Mouse (Mus musculus): ENCODE measurements around the gene Tff2. TPM values are rescaled to one million over a fixed set of nuclear protein-coding genes. Genes with fewer than 3 reads are reported as not detected.

The Tff2 gene
- polyA plus RNA-seq, 1 experiment from 2014 or later, result 0.33 TPM

GRCm38 (mm10) chr17:31183180-31183974, 39.3 kb upstream of the Tff2 start:
- Histone ChIP-seq H3K27me3 (ENCODE audit: insufficient read depth, low read length) (no peaks in the 10 kb centered on the region), H3K4me3 (ENCODE audit: low read depth, low read length) (no peak overlapping the region), H3K4me2 (ENCODE audit: low read depth, low read length) (peak overlapping the region; percentile 7; the same call in 1 of the 2 replicates), H3K27ac (ENCODE audit: low read depth) (no peak overlapping the region), H3K36me3 (replicated peaks; ENCODE audit: insufficient read depth, low read length) (no peaks in the 10 kb centered on the region), H3K9me3 (ENCODE audit: low read length) (no peaks in the 10 kb centered on the region), H3K9ac (replicated peaks) (no peak overlapping the region), H3K4me1 (ENCODE audit: insufficient read depth) (peaks cover 14% of the 10 kb centered on the region)
- 53% methylated on average over 12 of the region's 12 CpGs for WGBS (ENCODE audit: insufficient replicate concordance)
- DNase-seq (peak; percentile 47), ATAC-seq (peak; percentile 81)
- no peak for TF ChIP-seq EP300 (IDR thresholded peaks at IDR 0.05; ENCODE audit: low read depth)
- TF ChIP-seq CTCF (IDR thresholded peaks at IDR 0.05; ENCODE audit: low read depth), result no peak

- no peaks in the 10 kb centered on the region for H3K9me3 ChIP-seq (ENCODE audit: low read length)
- no peak for ATAC-seq
- DNase-seq, result no peak
- no peaks in the 10 kb centered on the region for H3K27me3 ChIP-seq (ENCODE audit: insufficient read depth, low read length)
- peaks cover 14% of the 10 kb centered on the region for H3K4me1 ChIP-seq (ENCODE audit: insufficient read depth)
- TF ChIP-seq CTCF (IDR thresholded peaks at IDR 0.05; ENCODE audit: low read depth) (no peak), EP300 (IDR thresholded peaks at IDR 0.05; ENCODE audit: low read depth) (no peak)
- no peak overlapping the region for H3K4me3 ChIP-seq (ENCODE audit: low read depth, low read length)
- no peak overlapping the region for H3K9ac ChIP-seq (replicated peaks)
- H3K4me2 ChIP-seq (ENCODE audit: low read depth, low read length), result no peak overlapping the region
- 0 out of 2 replicates have a peak overlapping the region, but pooled peaks have one; percentile 16 for H3K27ac ChIP-seq (ENCODE audit: low read depth)
- 59% methylated on average over 4 of the region's 4 CpGs for WGBS (ENCODE audit: insufficient replicate concordance)
- H3K36me3 ChIP-seq (replicated peaks; ENCODE audit: insufficient read depth, low read length), result no peaks in the 10 kb centered on the region
Observed at GRCm38 (mm10) chr17:31181490-31181889, 37.4 kb upstream of the Tff2 start.

GRCm38 (mm10) chr17:31176321-31176720, 32.2 kb upstream of the Tff2 start:
- H3K9me3 ChIP-seq (ENCODE audit: low read length), result no peaks in the 10 kb centered on the region
- H3K4me2 ChIP-seq (ENCODE audit: low read depth, low read length), result no peak overlapping the region
- ATAC-seq (no peak), DNase-seq (no peak)
- peaks cover 4% of the 10 kb centered on the region; the same call in 1 of the 2 replicates for H3K4me1 ChIP-seq (ENCODE audit: insufficient read depth)
- H3K4me3 ChIP-seq (ENCODE audit: low read depth, low read length), result no peak overlapping the region
- no peaks in the 10 kb centered on the region for H3K27me3 ChIP-seq (ENCODE audit: insufficient read depth, low read length)
- TF ChIP-seq CTCF (IDR thresholded peaks at IDR 0.05; ENCODE audit: low read depth), result no peak
- no peak for TF ChIP-seq EP300 (IDR thresholded peaks at IDR 0.05; ENCODE audit: low read depth)
- H3K36me3 ChIP-seq (replicated peaks; ENCODE audit: insufficient read depth, low read length), result no peaks in the 10 kb centered on the region
- no peak overlapping the region for H3K9ac ChIP-seq (replicated peaks)
- no peak overlapping the region for H3K27ac ChIP-seq (ENCODE audit: low read depth)
- 52% methylated on average over 4 of the region's 4 CpGs for WGBS (ENCODE audit: insufficient replicate concordance)

GRCm38 (mm10) chr17:31169796-31170195, 25.7 kb upstream of the Tff2 start:
- ATAC-seq, result no peak
- Histone ChIP-seq H3K9me3 (ENCODE audit: low read length) (no peaks in the 10 kb centered on the region), H3K4me1 (ENCODE audit: insufficient read depth) (no peaks in the 10 kb centered on the region), H3K36me3 (replicated peaks; ENCODE audit: insufficient read depth, low read length) (no peaks in the 10 kb centered on the region), H3K27me3 (ENCODE audit: insufficient read depth, low read length) (no peaks in the 10 kb centered on the region), H3K4me3 (ENCODE audit: low read depth, low read length) (no peak overlapping the region), H3K9ac (replicated peaks) (no peak overlapping the region), H3K27ac (ENCODE audit: low read depth) (no peak overlapping the region), H3K4me2 (ENCODE audit: low read depth, low read length) (no peak overlapping the region)
- WGBS (ENCODE audit: insufficient replicate concordance), result 66% methylated on average over 5 of the region's 5 CpGs
- no peak for DNase-seq
- TF ChIP-seq EP300 (IDR thresholded peaks at IDR 0.05; ENCODE audit: low read depth) (no peak), CTCF (IDR thresholded peaks at IDR 0.05; ENCODE audit: low read depth) (no peak)

- DNase-seq (no peak), ATAC-seq (no peak)
- no peak for TF ChIP-seq CTCF (IDR thresholded peaks at IDR 0.05; ENCODE audit: low read depth)
- TF ChIP-seq EP300 (IDR thresholded peaks at IDR 0.05; ENCODE audit: low read depth), result no peak
- Histone ChIP-seq H3K4me2 (ENCODE audit: low read depth, low read length) (no peak within 1 kb of the TSS), H3K4me3 (ENCODE audit: low read depth, low read length) (no peak within 1 kb of the TSS), H3K9me3 (ENCODE audit: low read length) (no peaks in the 10 kb centered on the region), H3K4me1 (ENCODE audit: insufficient read depth) (no peaks in the 10 kb centered on the region), H3K27me3 (ENCODE audit: insufficient read depth, low read length) (no peaks in the 10 kb centered on the region), H3K36me3 (replicated peaks; ENCODE audit: insufficient read depth, low read length) (no peaks in the 10 kb centered on the region), H3K27ac (ENCODE audit: low read depth) (no peak within 1 kb of the TSS), H3K9ac (replicated peaks) (no peak within 1 kb of the TSS)
- 60% methylated on average over 6 of the region's 6 CpGs for WGBS (ENCODE audit: insufficient replicate concordance)
Observed at GRCm38 (mm10) chr17:31165127-31165526, 21.0 kb upstream of the Tff2 start, which contains the start of gene Tff1. Tff1 (minus strand) TSS chr17:31165277.

- Histone ChIP-seq H3K36me3 (replicated peaks; ENCODE audit: insufficient read depth, low read length) (no peaks in the 10 kb centered on the region), H3K9ac (replicated peaks) (no peak overlapping the region), H3K4me3 (ENCODE audit: low read depth, low read length) (no peak overlapping the region), H3K4me2 (ENCODE audit: low read depth, low read length) (no peak overlapping the region), H3K4me1 (ENCODE audit: insufficient read depth) (no peaks in the 10 kb centered on the region), H3K27ac (ENCODE audit: low read depth) (no peak overlapping the region), H3K9me3 (ENCODE audit: low read length) (no peaks in the 10 kb centered on the region), H3K27me3 (ENCODE audit: insufficient read depth, low read length) (no peaks in the 10 kb centered on the region)
- 69% methylated on average over 2 of the region's 2 CpGs for WGBS (ENCODE audit: insufficient replicate concordance)
- ATAC-seq (no peak), DNase-seq (no peak)
- TF ChIP-seq EP300 (IDR thresholded peaks at IDR 0.05; ENCODE audit: low read depth), result no peak
- no peak for TF ChIP-seq CTCF (IDR thresholded peaks at IDR 0.05; ENCODE audit: low read depth)
Observed at GRCm38 (mm10) chr17:31163821-31164220, 19.7 kb upstream of the Tff2 start.

Data from liver, postnatal 0 days (tissue).